Mouse (Mus musculus): ENCODE data around the gene Gnl3l. TPM values are rescaled to one million over a fixed set of nuclear protein-coding genes. Genes with fewer than 3 reads are reported as not detected.

Gene Gnl3l
- polyA plus RNA-seq (2014; fragmentation: Nextera tagmentation; extraction: Ambion mirVana) = 46.8 and 48.0 TPM in 2 replicates

GRCm38 (mm10) chrX:151016938-151017877, at the start of gene Gnl3l:
Gene Gnl3l, minus strand, starts transcription at chrX:151017322.
- H3K4me3 ChIP-seq (ENCODE audit: low read depth, low read length) = peak within 1 kb of the TSS; percentile 43
- H3K4me1 ChIP-seq (replicated peaks; ENCODE audit: control insufficient read depth, insufficient read depth, low read length) = no peaks in the 10 kb centered on the region
- H3K27ac ChIP-seq (ENCODE audit: low read depth, low read length) = peak within 1 kb of the TSS; percentile 57
- no peaks in the 10 kb centered on the region; the same call in 1 of the 2 replicates for H3K36me3 ChIP-seq (ENCODE audit: control insufficient read depth, insufficient read depth, low read length)
- H3K27me3 ChIP-seq (ENCODE audit: control insufficient read depth, insufficient read depth, low read length) = no peaks in the 10 kb centered on the region
- DNase-seq (ENCODE audit: low spot score) (peak; percentile 91), ATAC-seq (replicated peaks; ENCODE audit: low FRiP score) (peak; percentile 97)
- H3K9me3 ChIP-seq (ENCODE audit: control insufficient read depth, low read length) = no peaks in the 10 kb centered on the region
- peak within 1 kb of the TSS; percentile 58 for H3K9ac ChIP-seq (ENCODE audit: low read length)
- 22% methylated on average over 40 of the region's 43 CpGs for WGBS
- peak within 1 kb of the TSS; percentile 53 for H3K4me2 ChIP-seq (ENCODE audit: low read depth, low read length, severe bottlenecking)

DNA sequence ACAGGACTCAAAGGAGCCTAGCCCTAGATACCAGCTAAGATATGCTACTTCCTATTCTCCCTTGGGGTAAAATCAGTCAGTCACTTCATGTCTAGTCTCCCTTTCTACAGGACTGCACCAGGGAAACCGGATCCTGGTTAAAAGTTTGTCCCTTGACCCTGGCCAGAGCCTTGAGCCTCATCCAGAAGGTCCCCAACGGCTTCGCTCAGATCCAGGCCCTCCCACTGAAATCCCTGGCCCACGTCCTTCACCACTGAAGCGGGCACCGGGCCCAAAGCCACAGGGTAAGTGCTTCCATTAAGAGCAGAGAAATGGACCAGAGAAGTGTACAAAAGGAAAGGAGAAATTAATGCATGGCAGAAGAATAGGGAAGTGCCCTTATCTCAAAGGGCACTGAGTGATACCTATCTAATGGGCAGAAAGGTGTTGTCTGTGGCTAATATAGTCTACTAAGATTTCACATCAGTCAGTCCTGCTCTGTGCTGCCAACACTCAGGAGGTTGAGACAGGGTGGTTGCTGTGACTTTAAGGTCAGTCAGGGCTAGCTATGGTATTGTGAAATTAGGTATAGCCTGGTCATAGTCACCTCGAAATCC, 49.0 kb upstream of the Gnl3l start:
- Histone ChIP-seq H3K27ac (ENCODE audit: low read depth, low read length) (no peak overlapping the region), H3K9me3 (ENCODE audit: control insufficient read depth, low read length) (no peaks in the 10 kb centered on the region), H3K4me2 (ENCODE audit: low read depth, low read length, severe bottlenecking) (no peak overlapping the region), H3K27me3 (ENCODE audit: control insufficient read depth, insufficient read depth, low read length) (no peaks in the 10 kb centered on the region), H3K4me1 (replicated peaks; ENCODE audit: control insufficient read depth, insufficient read depth, low read length) (no peaks in the 10 kb centered on the region), H3K36me3 (ENCODE audit: control insufficient read depth, insufficient read depth, low read length) (no peaks in the 10 kb centered on the region), H3K4me3 (ENCODE audit: low read depth, low read length) (no peak overlapping the region), H3K9ac (ENCODE audit: low read length) (no peak overlapping the region)
- 90% methylated on average over 7 of the region's 7 CpGs for WGBS
- DNase-seq (ENCODE audit: low spot score) (no peak), ATAC-seq (replicated peaks; ENCODE audit: low FRiP score) (no peak)

GRCm38 (mm10) chrX:151061615-151062299, 44.6 kb upstream of the Gnl3l start:
- ATAC-seq (replicated peaks; ENCODE audit: low FRiP score) (no peak), DNase-seq (ENCODE audit: low spot score) (no peak)
- Histone ChIP-seq H3K9me3 (ENCODE audit: control insufficient read depth, low read length) (no peaks in the 10 kb centered on the region), H3K4me3 (ENCODE audit: low read depth, low read length) (no peak overlapping the region), H3K4me2 (ENCODE audit: low read depth, low read length, severe bottlenecking) (no peak overlapping the region), H3K27ac (ENCODE audit: low read depth, low read length) (no peak overlapping the region), H3K9ac (ENCODE audit: low read length) (no peak overlapping the region), H3K4me1 (replicated peaks; ENCODE audit: control insufficient read depth, insufficient read depth, low read length) (no peaks in the 10 kb centered on the region), H3K36me3 (ENCODE audit: control insufficient read depth, insufficient read depth, low read length) (no peaks in the 10 kb centered on the region), H3K27me3 (ENCODE audit: control insufficient read depth, insufficient read depth, low read length) (no peaks in the 10 kb centered on the region)
- 75% methylated on average over 3 of the region's 3 CpGs for WGBS

DNA sequence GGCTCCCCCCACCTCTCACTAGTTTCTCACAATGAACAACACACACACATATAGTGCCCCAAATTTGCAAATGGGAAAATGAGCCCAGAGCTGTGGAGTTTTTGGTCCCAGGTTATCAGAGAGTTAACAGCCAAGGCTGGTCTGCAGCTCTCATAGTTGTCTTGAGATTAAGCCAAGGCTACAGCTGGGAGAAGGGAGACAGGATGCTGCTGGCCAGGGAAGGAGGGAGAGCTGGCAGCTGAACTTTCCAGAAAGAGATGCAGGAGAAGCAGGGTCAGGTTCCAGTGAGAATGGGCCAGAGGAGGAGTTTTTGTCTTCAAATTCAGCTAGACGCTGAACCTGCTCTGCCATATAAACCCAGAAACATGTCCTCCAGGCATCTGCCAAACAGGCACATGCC, 42.2 kb upstream of the Gnl3l start:
- no peak overlapping the region for H3K27ac ChIP-seq (ENCODE audit: low read depth, low read length)
- H3K9me3 ChIP-seq (ENCODE audit: control insufficient read depth, low read length) = no peaks in the 10 kb centered on the region
- H3K9ac ChIP-seq (ENCODE audit: low read length) = no peak overlapping the region
- H3K27me3 ChIP-seq (ENCODE audit: control insufficient read depth, insufficient read depth, low read length) = no peaks in the 10 kb centered on the region
- DNase-seq (ENCODE audit: low spot score) (no peak), ATAC-seq (replicated peaks; ENCODE audit: low FRiP score) (no peak)
- no peak overlapping the region for H3K4me3 ChIP-seq (ENCODE audit: low read depth, low read length)
- WGBS = 88% methylated on average over 1 of the region's 1 CpGs
- H3K4me2 ChIP-seq (ENCODE audit: low read depth, low read length, severe bottlenecking) = no peak overlapping the region
- H3K36me3 ChIP-seq (ENCODE audit: control insufficient read depth, insufficient read depth, low read length) = no peaks in the 10 kb centered on the region
- H3K4me1 ChIP-seq (replicated peaks; ENCODE audit: control insufficient read depth, insufficient read depth, low read length) = no peaks in the 10 kb centered on the region

GRCm38 (mm10) chrX:151055559-151055958, 38.4 kb upstream of the Gnl3l start:
- H3K9ac ChIP-seq (ENCODE audit: low read length) = no peak overlapping the region
- no peak overlapping the region for H3K4me2 ChIP-seq (ENCODE audit: low read depth, low read length, severe bottlenecking)
- H3K4me3 ChIP-seq (ENCODE audit: low read depth, low read length) = no peak overlapping the region
- ATAC-seq (replicated peaks; ENCODE audit: low FRiP score) = no peak
- H3K27me3 ChIP-seq (ENCODE audit: control insufficient read depth, insufficient read depth, low read length) = no peaks in the 10 kb centered on the region; the same call in 1 of the 2 replicates
- no peaks in the 10 kb centered on the region for H3K9me3 ChIP-seq (ENCODE audit: control insufficient read depth, low read length)
- no peaks in the 10 kb centered on the region for H3K36me3 ChIP-seq (ENCODE audit: control insufficient read depth, insufficient read depth, low read length)
- no peak overlapping the region for H3K27ac ChIP-seq (ENCODE audit: low read depth, low read length)
- no peak for DNase-seq (ENCODE audit: low spot score)
- no peaks in the 10 kb centered on the region for H3K4me1 ChIP-seq (replicated peaks; ENCODE audit: control insufficient read depth, insufficient read depth, low read length)
- WGBS = 25% methylated on average over 1 of the region's 1 CpGs

DNA sequence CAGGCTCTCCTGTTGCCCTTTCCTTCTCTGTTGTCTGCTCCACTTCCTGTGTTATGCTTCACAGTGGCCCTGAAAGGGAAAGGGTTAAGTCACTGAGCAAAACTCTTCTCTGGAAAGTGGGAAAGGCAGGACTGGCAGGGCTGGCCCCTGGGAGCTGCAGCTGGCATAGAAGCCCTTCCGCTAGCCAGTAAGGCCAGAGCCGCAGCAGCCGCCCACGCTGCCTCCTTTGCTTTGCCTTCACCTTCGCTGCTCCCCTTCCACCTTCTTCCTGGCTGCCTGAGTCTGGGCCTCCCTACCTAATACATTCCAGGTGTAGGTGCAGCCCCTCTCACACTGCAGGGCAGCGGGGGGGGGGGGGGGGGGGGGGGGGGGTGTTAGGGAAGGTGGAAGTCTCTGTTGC, 37.4 kb upstream of the Gnl3l start:
- Histone ChIP-seq H3K27ac (ENCODE audit: low read depth, low read length) (no peak overlapping the region), H3K27me3 (ENCODE audit: control insufficient read depth, insufficient read depth, low read length) (no peaks in the 10 kb centered on the region; the same call in 1 of the 2 replicates)
- WGBS = 77% methylated on average over 5 of the region's 6 CpGs

GRCm38 (mm10) chrX:151050337-151050736, 33.2 kb upstream of the Gnl3l start:
- no peak for ATAC-seq (replicated peaks; ENCODE audit: low FRiP score)
- Histone ChIP-seq H3K9ac (ENCODE audit: low read length) (no peak overlapping the region), H3K4me3 (ENCODE audit: low read depth, low read length) (no peak overlapping the region), H3K27me3 (ENCODE audit: control insufficient read depth, insufficient read depth, low read length) (no peaks in the 10 kb centered on the region; the same call in 1 of the 2 replicates), H3K27ac (ENCODE audit: low read depth, low read length) (no peak overlapping the region), H3K36me3 (ENCODE audit: control insufficient read depth, insufficient read depth, low read length) (no peaks in the 10 kb centered on the region), H3K9me3 (ENCODE audit: control insufficient read depth, low read length) (no peaks in the 10 kb centered on the region), H3K4me1 (replicated peaks; ENCODE audit: control insufficient read depth, insufficient read depth, low read length) (no peaks in the 10 kb centered on the region; the same call in 1 of the 2 replicates), H3K4me2 (ENCODE audit: low read depth, low read length, severe bottlenecking) (no peak overlapping the region)
- no peak for DNase-seq (ENCODE audit: low spot score)
- 69% methylated on average over 7 of the region's 7 CpGs for WGBS

More for the DNA sequence above, 37.4 kb upstream of the Gnl3l start:
- no peaks in the 10 kb centered on the region for H3K9me3 ChIP-seq (ENCODE audit: control insufficient read depth, low read length)
- no peak overlapping the region for H3K9ac ChIP-seq (ENCODE audit: low read length)
- H3K4me2 ChIP-seq (ENCODE audit: low read depth, low read length, severe bottlenecking) = no peak overlapping the region
- H3K4me3 ChIP-seq (ENCODE audit: low read depth, low read length) = no peak overlapping the region
- no peaks in the 10 kb centered on the region for H3K4me1 ChIP-seq (replicated peaks; ENCODE audit: control insufficient read depth, insufficient read depth, low read length)
- DNase-seq (ENCODE audit: low spot score) (no peak), ATAC-seq (replicated peaks; ENCODE audit: low FRiP score) (no peak)
- no peaks in the 10 kb centered on the region for H3K36me3 ChIP-seq (ENCODE audit: control insufficient read depth, insufficient read depth, low read length)

GRCm38 (mm10) chrX:151049661-151050215, 32.6 kb upstream of the Gnl3l start:
- Histone ChIP-seq H3K27me3 (ENCODE audit: control insufficient read depth, insufficient read depth, low read length) (no peaks in the 10 kb centered on the region; the same call in 1 of the 2 replicates), H3K4me2 (ENCODE audit: low read depth, low read length, severe bottlenecking) (peak overlapping the region; percentile 26; the same call in 1 of the 2 replicates), H3K36me3 (ENCODE audit: control insufficient read depth, insufficient read depth, low read length) (no peaks in the 10 kb centered on the region), H3K9me3 (ENCODE audit: control insufficient read depth, low read length) (no peaks in the 10 kb centered on the region), H3K9ac (ENCODE audit: low read length) (no peak overlapping the region), H3K4me1 (replicated peaks; ENCODE audit: control insufficient read depth, insufficient read depth, low read length) (no peaks in the 10 kb centered on the region; the same call in 1 of the 2 replicates), H3K27ac (ENCODE audit: low read depth, low read length) (no peak overlapping the region), H3K4me3 (ENCODE audit: low read depth, low read length) (no peak overlapping the region)
- no peak for ATAC-seq (replicated peaks; ENCODE audit: low FRiP score)
- DNase-seq (ENCODE audit: low spot score) = no peak
- 48% methylated on average over 8 of the region's 8 CpGs for WGBS
